Mouse (Mus musculus) E14TG2a.4 (cell line): Measurements from ENCODE around the gene Tceal6.
"Not testable (repeated sequence)": the region's sequence is repeated elsewhere in the genome, so short reads cannot be mapped to it uniquely, and the experiment has no call there.

ENCODE experiments used
- CTCF ChIP-seq: conservative IDR thresholded peaks from 2 replicates; pipeline ENCODE4 v1.5.1; 2014; ENCODE audit warnings: low read length
- NANOG ChIP-seq: IDR thresholded peaks from 2 replicates; pipeline ENCODE4 v1.6.1; 2014; ENCODE audit warnings: borderline replicate concordance, low read length, mixed read lengths

- not testable (repeated sequence) for TF ChIP-seq CTCF, NANOG
Observed at GRCm38 (mm10) chrX:135177532-135177931, 33.0 kb downstream of the Tceal6 start, which contains the start of gene Gm15023.
